8 mouse cellular contexts compared by ENCODE assay signal in genomic region chr19:7054772-7055171, GRCm38 (mm10). TPM values are rescaled to one million over a fixed set of nuclear protein-coding genes. Genes with fewer than 3 reads are reported as not detected.
DNase-seq lines count a peak whose midpoint lies in the region; ATAC-seq and TF ChIP-seq lines count a peak whose summit lies in the region.
"Had no signal": no experiment of that assay in that cellular context is flagged by ENCODE, and none has a peak within 500 bp of the region (broad histone marks: within the 10 kb centered on the region; RNA-seq: fewer than 3 reads in every experiment).

No protein-coding gene starts in this region.

- 0 out of 2 replicates have a peak overlapping the region, but pooled peaks have one; percentile 33 for H3K9ac ChIP-seq in heart, embryonic 13.5 days
- H3K9ac ChIP-seq in forebrain, postnatal 0 days = no peak overlapping the region
- H3K9ac ChIP-seq: embryonic facial prominence, embryonic 15.5 days had no signal

- peaks cover 5% of the 10 kb centered on the region; the same call in 1 of the 2 replicates for H3K9me3 ChIP-seq in heart, embryonic 13.5 days
- no peaks in the 10 kb centered on the region for H3K9me3 ChIP-seq in forebrain, postnatal 0 days (ENCODE audit: low read length)
- H3K9me3 ChIP-seq: embryonic facial prominence, embryonic 15.5 days had no signal

- no peak overlapping the region for H3K27ac ChIP-seq in kidney, adult 2 months (ENCODE audit: insufficient read depth, low read depth, low read length)
- peak overlapping the region; percentile 66 for H3K27ac ChIP-seq in heart, embryonic 13.5 days (replicated peaks)
- no peak overlapping the region for H3K27ac ChIP-seq in forebrain, postnatal 0 days (ENCODE audit: low read depth, low read length)
- H3K27ac ChIP-seq: embryonic facial prominence, embryonic 15.5 days had no signal

- no peak overlapping the region for H3K4me3 ChIP-seq in kidney, adult 2 months (ENCODE audit: insufficient read depth, low read depth, low read length)
- H3K4me3 ChIP-seq in heart, embryonic 13.5 days = no peak overlapping the region
- H3K4me3 ChIP-seq in forebrain, postnatal 0 days (ENCODE audit: low read depth, low read length) = no peak overlapping the region
- H3K4me3 ChIP-seq: embryonic facial prominence, embryonic 15.5 days had no signal

- H3K27me3 ChIP-seq in kidney, adult 2 months (replicated peaks; ENCODE audit: control insufficient read depth, insufficient read depth, low read length) = no peaks in the 10 kb centered on the region
- H3K27me3 ChIP-seq in heart, embryonic 13.5 days (replicated peaks) = no peaks in the 10 kb centered on the region
- no peaks in the 10 kb centered on the region for H3K27me3 ChIP-seq in forebrain, postnatal 0 days (ENCODE audit: insufficient read depth, low read length)
- H3K27me3 ChIP-seq: embryonic facial prominence, embryonic 15.5 days had no signal

- no peak for TF ChIP-seq POLR2A in kidney, adult 2 months (IDR thresholded peaks at IDR 0.05; ENCODE audit: low read depth, low read length)

- 45% methylated on average over 10 of the region's 10 CpGs for WGBS in kidney, adult 2 months
- 49% methylated on average over 10 of the region's 10 CpGs for WGBS in heart, embryonic 13.5 days
- WGBS in forebrain, postnatal 0 days = 65% methylated on average over 10 of the region's 10 CpGs

- H3K4me2 ChIP-seq in heart, embryonic 13.5 days = no peak overlapping the region
- H3K4me2 ChIP-seq in forebrain, postnatal 0 days (ENCODE audit: low read depth) = no peak overlapping the region
- H3K4me2 ChIP-seq: embryonic facial prominence, embryonic 15.5 days had no signal

- DNase-seq in kidney, adult 2 months = peak; percentile 63
- DNase-seq in kidney, adult 18-20 months = no peak
- peak; percentile 81 for DNase-seq in Muller cell, postnatal 12 days (ENCODE audit: inconsistent ontology term)
- DNase-seq in lung, postnatal 14 days = peak; percentile 16
- DNase-seq in forebrain, postnatal 0 days = no peak
- DNase-seq in left cerebral cortex, adult 8-10 months (ENCODE audit: low spot score in 2 of 2) = no peak

- H3K4me1 ChIP-seq in kidney, adult 2 months (ENCODE audit: control insufficient read depth, insufficient read depth, low read length) = peaks cover 9% of the 10 kb centered on the region
- H3K4me1 ChIP-seq in heart, embryonic 13.5 days = peaks cover 38% of the 10 kb centered on the region
- H3K4me1 ChIP-seq in forebrain, postnatal 0 days (ENCODE audit: insufficient read depth) = peaks cover 5% of the 10 kb centered on the region

- H3K36me3 ChIP-seq in kidney, adult 2 months (ENCODE audit: control insufficient read depth, insufficient read depth, low read length) = no peaks in the 10 kb centered on the region
- no peaks in the 10 kb centered on the region for H3K36me3 ChIP-seq in heart, embryonic 13.5 days
- no peaks in the 10 kb centered on the region for H3K36me3 ChIP-seq in forebrain, postnatal 0 days (ENCODE audit: insufficient read depth)
- H3K36me3 ChIP-seq: embryonic facial prominence, embryonic 15.5 days had no signal

- TF ChIP-seq CTCF in kidney, adult 2 months (conservative IDR thresholded peaks at IDR 0.05; ENCODE audit: insufficient read depth, insufficient read length, low read depth, low read length) = no peak
- no peak for TF ChIP-seq CTCF in forebrain, postnatal 0 days (IDR thresholded peaks at IDR 0.05; ENCODE audit: low read depth)

- ATAC-seq in heart, embryonic 13.5 days (ENCODE audit: extremely low read depth, insufficient number of reproducible peaks, low FRiP score, low TSS enrichment) = no peak
- ATAC-seq in forebrain, postnatal 0 days = no peak

RNA-seq across cellular contexts. Expression of gene Macrod1, which starts 1.8 kb away (rescaled TPM):
- 61.7 and 67.2 TPM in 2 replicates for polyA plus RNA-seq in kidney, adult 2 months (2012; rRNA removed)
- 32.0 and 32.9 TPM in 2 replicates for polyA plus RNA-seq in heart, embryonic 13.5 days (2015; fragmentation: Nextera tagmentation; extraction: Ambion mirVana)
- total RNA-seq in forebrain, postnatal 0 days (2014; rRNA removed) = 8.1 and 9.4 TPM in 2 replicates
- 8.0 and 8.5 TPM in 2 replicates for polyA plus RNA-seq in forebrain, postnatal 0 days (2015; fragmentation: Nextera tagmentation; extraction: Ambion mirVana)
- total RNA-seq in left cerebral cortex, adult 8-10 months (2022) = 10 to 100 TPM; 16.7 to 19.7 (median 18.0) TPM

RNA-seq across cellular contexts. Expression of gene Stip1, which starts 15.0 kb away (rescaled TPM):
- polyA plus RNA-seq in kidney, adult 2 months (2012; rRNA removed) = 40.6 and 51.4 TPM in 2 replicates
- 207 and 228 TPM in 2 replicates for polyA plus RNA-seq in heart, embryonic 13.5 days (2015; fragmentation: Nextera tagmentation; extraction: Ambion mirVana)
- 124 and 133 TPM in 2 replicates for total RNA-seq in forebrain, postnatal 0 days (2014; rRNA removed)
- 146 and 156 TPM in 2 replicates for polyA plus RNA-seq in forebrain, postnatal 0 days (2015; fragmentation: Nextera tagmentation; extraction: Ambion mirVana)
- total RNA-seq in left cerebral cortex, adult 8-10 months (2022) = 100 to 1,000 TPM; 160 to 199 (median 183) TPM

RNA-seq across cellular contexts. Expression of gene Fermt3, which starts 35.5 kb away (rescaled TPM):
- polyA plus RNA-seq in kidney, adult 2 months (2012; rRNA removed) = 5.2 and 9.2 TPM in 2 replicates
- polyA plus RNA-seq in heart, embryonic 13.5 days (2015; fragmentation: Nextera tagmentation; extraction: Ambion mirVana) = 7.6 and 8.1 TPM in 2 replicates
- 4.4 and 6.0 TPM in 2 replicates for total RNA-seq in forebrain, postnatal 0 days (2014; rRNA removed)
- polyA plus RNA-seq in forebrain, postnatal 0 days (2015; fragmentation: Nextera tagmentation; extraction: Ambion mirVana) = 2.6 and 3.6 TPM in 2 replicates
- 10 to 100 TPM in 1 of 4 experiments, 1 to 10 TPM in 3; 4.1 to 11.5 (median 7.1) TPM for total RNA-seq in left cerebral cortex, adult 8-10 months (2022)

RNA-seq across cellular contexts. Expression of gene Flrt1, which starts 50.8 kb away (rescaled TPM):
- 23.1 and 25.1 TPM in 2 replicates for polyA plus RNA-seq in kidney, adult 2 months (2012; rRNA removed)
- polyA plus RNA-seq in heart, embryonic 13.5 days (2015; fragmentation: Nextera tagmentation; extraction: Ambion mirVana) = 1.1 and 1.4 TPM in 2 replicates
- 8.1 and 8.8 TPM in 2 replicates for total RNA-seq in forebrain, postnatal 0 days (2014; rRNA removed)
- 6.7 and 11.3 TPM in 2 replicates for polyA plus RNA-seq in forebrain, postnatal 0 days (2015; fragmentation: Nextera tagmentation; extraction: Ambion mirVana)
- 10 to 100 TPM; 35.6 to 42.2 (median 39.1) TPM for total RNA-seq in left cerebral cortex, adult 8-10 months (2022)

RNA-seq across cellular contexts. Expression of gene Trpt1, which starts 58.8 kb away (rescaled TPM):
- polyA plus RNA-seq in kidney, adult 2 months (2012; rRNA removed) = 19.3 and 22.5 TPM in 2 replicates
- polyA plus RNA-seq in heart, embryonic 13.5 days (2015; fragmentation: Nextera tagmentation; extraction: Ambion mirVana) = 15.8 and 16.6 TPM in 2 replicates
- 16.2 and 16.3 TPM in 2 replicates for total RNA-seq in forebrain, postnatal 0 days (2014; rRNA removed)
- polyA plus RNA-seq in forebrain, postnatal 0 days (2015; fragmentation: Nextera tagmentation; extraction: Ambion mirVana) = 18.2 and 18.7 TPM in 2 replicates
- total RNA-seq in left cerebral cortex, adult 8-10 months (2022) = 10 to 100 TPM; 20.2 to 25.3 (median 21.3) TPM

Comparison
In these comparisons a context has a peak if more than half of its experiments do, and no peak if none do; other contexts are left out.
1. DNase-seq: peak in kidney, adult 2 months (single experiment), Muller cell, postnatal 12 days (single experiment) and lung, postnatal 14 days (single experiment); none in kidney, adult 18-20 months (single experiment), forebrain, postnatal 0 days (single experiment) and left cerebral cortex, adult 8-10 months (0 of 2).